Comparison of ENCODE assay signal across 27 mouse cellular contexts in the genomic region with DNA sequence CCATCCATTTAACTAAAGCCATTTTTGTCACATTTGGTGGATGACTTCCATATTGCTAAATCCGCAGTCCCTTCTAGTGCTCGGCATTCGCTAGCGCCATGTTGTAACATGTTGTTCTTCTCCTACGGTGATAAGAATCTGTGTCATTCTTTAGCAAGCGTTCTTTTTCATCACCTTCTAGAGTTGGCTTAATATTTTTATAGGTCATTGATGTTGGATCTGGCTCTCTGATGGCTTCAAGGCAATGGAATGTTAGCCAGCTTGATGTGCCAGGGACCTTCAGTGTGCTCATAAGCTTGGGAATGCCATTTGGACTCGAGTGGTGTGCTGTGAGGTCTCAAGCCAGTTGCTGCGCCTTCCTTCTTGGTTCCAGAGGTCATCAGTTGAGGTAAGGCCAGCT.
"Had no signal": no experiment of that assay in that cellular context is flagged by ENCODE, and none has a peak within 500 bp of the region (broad histone marks: within the 10 kb centered on the region; RNA-seq: fewer than 3 reads in every experiment).

No protein-coding gene starts in this region.

- H3K27ac ChIP-seq: limb, embryonic 10.5 days; limb, embryonic 12.5 days; limb, embryonic 13.5 days; limb, embryonic 15.5 days; liver, embryonic 12.5 days; liver, embryonic 13.5 days; liver, embryonic 14.5 days; liver, embryonic 15.5 days; lung, embryonic 15.5 days; macrophage; midbrain, embryonic 10.5 days; midbrain, embryonic 12.5 days; midbrain, embryonic 13.5 days; midbrain, embryonic 15.5 days had no signal

- H3K4me3 ChIP-seq: limb, embryonic 10.5 days; limb, embryonic 12.5 days; limb, embryonic 13.5 days; limb, embryonic 15.5 days; liver, embryonic 12.5 days; liver, embryonic 13.5 days; liver, embryonic 15.5 days; lung, embryonic 15.5 days; megakaryocyte, embryonic 14.5 days; midbrain, embryonic 10.5 days; midbrain, embryonic 12.5 days; midbrain, embryonic 13.5 days; midbrain, embryonic 15.5 days; myocyte had no signal

- DNase-seq: left cerebral cortex, postnatal 4 days; liver; liver, embryonic 13.5 days; liver, postnatal 0 days; lung, adult 18-20 months; lung, adult 2 months; lung, embryonic 14.5 days; lung, postnatal 10 days; lung, postnatal 14 days; lung, postnatal 36 days; lung, postnatal 4 days; midbrain, embryonic 14.5 days had no signal

- H3K27me3 ChIP-seq: megakaryocyte, embryonic 14.5 days had no signal

- H3K36me3 ChIP-seq: limb, embryonic 10.5 days; limb, embryonic 12.5 days; limb, embryonic 13.5 days; limb, embryonic 15.5 days; liver, embryonic 12.5 days; liver, embryonic 13.5 days; liver, embryonic 15.5 days; lung, embryonic 15.5 days; midbrain, embryonic 10.5 days; midbrain, embryonic 12.5 days; midbrain, embryonic 13.5 days; midbrain, embryonic 15.5 days had no signal
